Mouse (Mus musculus) olfactory bulb, adult 2 months (tissue): Measurements from ENCODE around the gene Aifm3.

Source experiments
- CTCF ChIP-seq: fragments of 200-500 bp; IDR thresholded peaks from 2 replicates; pipeline ENCODE4 v1.5.1; 2012; ENCODE audit warnings: low read depth, mild to moderate bottlenecking, low read length, moderate library complexity; ENCODE audit not compliant: insufficient read depth
- POLR2A ChIP-seq: fragments of 200-500 bp; IDR thresholded peaks from 2 replicates; pipeline ENCODE4 v1.6.1; 2012; ENCODE audit warnings: mild to moderate bottlenecking, low read depth, low read length, moderate library complexity; ENCODE audit not compliant: insufficient read depth

- TF ChIP-seq CTCF, result no peak
- no peak for TF ChIP-seq POLR2A
These were observed 2.6 kb downstream of the Aifm3 start for GRCm38 (mm10) chr16:17491896-17492561.
